Mouse (Mus musculus): ENCODE results near the gene Acsm5. TPM values are rescaled to one million over a fixed set of nuclear protein-coding genes. Genes with fewer than 3 reads are reported as not detected.

Gene Acsm5
- polyA plus RNA-seq, 1 experiment from 2014 or later = 0.19 TPM

DNA sequence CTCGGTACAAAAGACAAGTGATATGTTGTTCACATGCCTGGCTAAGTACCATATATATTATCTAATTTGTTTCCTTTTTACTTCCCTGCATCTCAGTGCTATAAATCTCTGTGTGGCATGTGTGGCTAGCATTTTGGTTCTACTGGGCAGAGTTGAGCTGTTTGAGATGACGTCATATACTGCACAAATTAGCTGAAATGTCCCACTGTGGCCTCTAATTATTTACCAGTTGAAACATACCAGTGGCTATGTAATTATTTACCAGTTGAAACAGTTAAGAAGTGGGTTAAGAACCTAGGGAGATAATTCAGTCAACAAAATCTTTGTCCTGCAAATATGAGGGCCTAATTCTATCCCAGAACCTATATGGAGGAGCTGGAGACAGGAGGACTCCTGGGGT is 8.3 kb downstream of the Acsm5 start:
- 39% methylated on average over 2 of the region's 2 CpGs for WGBS
- Histone ChIP-seq H3K4me3 (ENCODE audit: low read length) (no peak overlapping the region), H3K9me3 (ENCODE audit: control insufficient read depth, low read length) (no peaks in the 10 kb centered on the region), H3K4me1 (ENCODE audit: control insufficient read depth, insufficient read depth, low read length) (no peaks in the 10 kb centered on the region), H3K4me2 (replicated peaks; ENCODE audit: low read depth, low read length) (no peak overlapping the region), H3K9ac (ENCODE audit: low read depth, low read length) (no peak overlapping the region), H3K27me3 (ENCODE audit: control insufficient read depth, insufficient read depth, low read length) (no peaks in the 10 kb centered on the region), H3K36me3 (ENCODE audit: control insufficient read depth, insufficient read depth, low read length) (no peaks in the 10 kb centered on the region), H3K27ac (ENCODE audit: low read depth, low read length) (no peak overlapping the region)
- no peak for ATAC-seq (ENCODE audit: low FRiP score, low TSS enrichment)

GRCm38 (mm10) chr7:119528617-119529016 is 9.4 kb downstream of the Acsm5 start:
- no peak for ATAC-seq (ENCODE audit: low FRiP score, low TSS enrichment)
- no peak overlapping the region for H3K27ac ChIP-seq (ENCODE audit: low read depth, low read length)
- no peaks in the 10 kb centered on the region for H3K9me3 ChIP-seq (ENCODE audit: control insufficient read depth, low read length)
- H3K27me3 ChIP-seq (ENCODE audit: control insufficient read depth, insufficient read depth, low read length) = no peaks in the 10 kb centered on the region
- no peak overlapping the region for H3K9ac ChIP-seq (ENCODE audit: low read depth, low read length)
- no peak overlapping the region for H3K4me3 ChIP-seq (ENCODE audit: low read length)
- no peak overlapping the region for H3K4me2 ChIP-seq (replicated peaks; ENCODE audit: low read depth, low read length)
- H3K4me1 ChIP-seq (ENCODE audit: control insufficient read depth, insufficient read depth, low read length) = no peaks in the 10 kb centered on the region
- WGBS = 69% methylated on average over 7 of the region's 7 CpGs
- H3K36me3 ChIP-seq (ENCODE audit: control insufficient read depth, insufficient read depth, low read length) = no peaks in the 10 kb centered on the region

DNA sequence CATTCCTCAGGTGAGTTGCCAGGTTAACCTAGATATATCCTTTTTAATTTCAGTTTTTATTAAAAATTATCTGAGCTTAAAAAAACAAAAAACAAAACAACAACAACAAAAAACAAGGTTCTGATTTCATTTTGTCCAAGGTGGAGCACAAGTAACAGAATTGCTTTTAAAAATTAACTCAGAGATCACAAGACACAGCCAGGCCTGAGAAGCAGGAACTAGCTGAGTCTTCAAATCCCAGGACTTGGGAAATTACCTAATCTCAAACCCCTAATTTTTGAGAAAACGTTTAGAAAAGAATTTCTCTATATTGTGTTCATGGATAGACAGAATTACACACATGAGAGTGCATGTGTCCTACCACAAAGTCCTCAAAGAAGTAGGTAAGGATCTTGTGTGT is 13.7 kb downstream of the Acsm5 start:
- Histone ChIP-seq H3K36me3 (ENCODE audit: control insufficient read depth, insufficient read depth, low read length) (no peaks in the 10 kb centered on the region), H3K4me2 (replicated peaks; ENCODE audit: low read depth, low read length) (no peak overlapping the region), H3K9ac (ENCODE audit: low read depth, low read length) (no peak overlapping the region), H3K4me1 (ENCODE audit: control insufficient read depth, insufficient read depth, low read length) (no peaks in the 10 kb centered on the region), H3K9me3 (ENCODE audit: control insufficient read depth, low read length) (no peaks in the 10 kb centered on the region), H3K27me3 (ENCODE audit: control insufficient read depth, insufficient read depth, low read length) (no peaks in the 10 kb centered on the region), H3K4me3 (ENCODE audit: low read length) (no peak overlapping the region), H3K27ac (ENCODE audit: low read depth, low read length) (no peak overlapping the region)
- no peak for ATAC-seq (ENCODE audit: low FRiP score, low TSS enrichment)
- WGBS = 55% methylated on average over 1 of the region's 1 CpGs

DNA sequence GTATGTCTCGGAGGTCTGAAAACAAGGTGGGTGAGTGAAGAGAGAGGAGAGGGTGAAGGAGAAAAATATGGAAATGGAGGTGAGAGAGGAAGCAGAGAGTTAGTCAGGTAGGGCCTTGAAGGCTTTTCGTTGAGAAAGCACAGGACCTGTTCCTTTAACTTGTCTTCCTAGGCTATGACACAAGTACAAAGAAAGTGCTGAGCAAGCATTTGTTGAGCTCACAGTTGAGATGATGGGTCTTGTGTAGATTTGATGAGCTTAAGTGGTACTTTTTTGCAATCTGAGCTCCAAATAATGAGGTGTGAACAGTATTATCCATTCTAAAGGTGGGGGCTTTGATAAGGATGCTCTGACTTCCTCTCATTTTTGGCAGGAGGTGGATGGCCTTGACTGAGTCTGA is 15.1 kb downstream of the Acsm5 start:
- H3K9ac ChIP-seq (ENCODE audit: low read depth, low read length) = no peak overlapping the region
- ATAC-seq (ENCODE audit: low FRiP score, low TSS enrichment) = no peak
- no peak overlapping the region for H3K4me3 ChIP-seq (ENCODE audit: low read length)
- no peak overlapping the region for H3K27ac ChIP-seq (ENCODE audit: low read depth, low read length)
- H3K4me1 ChIP-seq (ENCODE audit: control insufficient read depth, insufficient read depth, low read length) = no peaks in the 10 kb centered on the region
- H3K4me2 ChIP-seq (replicated peaks; ENCODE audit: low read depth, low read length) = no peak overlapping the region
- no peaks in the 10 kb centered on the region for H3K27me3 ChIP-seq (ENCODE audit: control insufficient read depth, insufficient read depth, low read length)
- WGBS = 82% methylated on average over 2 of the region's 2 CpGs
- no peaks in the 10 kb centered on the region for H3K9me3 ChIP-seq (ENCODE audit: control insufficient read depth, low read length)
- no peaks in the 10 kb centered on the region for H3K36me3 ChIP-seq (ENCODE audit: control insufficient read depth, insufficient read depth, low read length)

DNA sequence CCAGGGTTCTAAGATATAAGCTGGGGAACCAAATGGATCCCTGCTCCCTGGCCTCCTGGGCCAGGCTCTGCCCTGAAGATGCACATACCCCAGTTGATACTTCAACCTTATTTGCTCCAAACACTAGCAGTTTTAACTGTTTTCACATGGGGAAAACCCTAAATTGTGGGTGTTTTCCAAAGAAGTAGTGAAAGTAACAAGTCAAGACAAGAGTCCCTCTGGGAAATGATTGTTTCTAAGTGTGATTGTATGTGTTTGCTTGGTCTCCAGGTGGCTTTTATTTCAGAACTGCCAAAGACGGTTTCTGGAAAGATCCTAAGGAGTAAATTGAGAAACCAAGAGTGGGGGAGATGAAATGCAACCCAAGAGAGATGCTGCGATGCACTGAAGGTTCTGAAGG is 23.2 kb downstream of the Acsm5 start:
- no peak for ATAC-seq (ENCODE audit: low FRiP score, low TSS enrichment)
- WGBS = 66% methylated on average over 2 of the region's 2 CpGs

DNA sequence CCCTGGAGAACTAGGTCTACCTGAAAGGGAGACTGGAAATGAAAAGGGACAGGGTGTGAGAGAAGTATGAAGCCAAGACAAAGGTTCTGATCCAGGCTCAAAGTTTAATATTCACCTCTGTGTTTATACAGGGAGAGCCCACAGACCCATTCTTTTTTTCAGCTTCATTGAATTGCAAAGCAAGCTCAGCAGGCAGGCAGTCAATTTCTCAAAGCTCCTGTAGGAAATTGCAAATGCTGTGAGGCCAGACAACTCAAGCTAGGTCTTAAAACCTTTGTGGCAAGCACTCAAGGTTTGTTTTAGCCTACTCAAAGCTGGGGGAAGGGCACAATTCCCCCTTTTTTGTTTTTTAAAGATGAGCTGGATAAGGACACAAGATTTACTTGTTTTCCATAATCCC is 26.3 kb downstream of the Acsm5 start:
- Histone ChIP-seq H3K36me3 (ENCODE audit: control insufficient read depth, insufficient read depth, low read length) (no peaks in the 10 kb centered on the region), H3K9ac (ENCODE audit: low read depth, low read length) (no peak overlapping the region), H3K4me2 (replicated peaks; ENCODE audit: low read depth, low read length) (no peak overlapping the region), H3K27ac (ENCODE audit: low read depth, low read length) (no peak overlapping the region), H3K27me3 (ENCODE audit: control insufficient read depth, insufficient read depth, low read length) (no peaks in the 10 kb centered on the region), H3K9me3 (ENCODE audit: control insufficient read depth, low read length) (no peaks in the 10 kb centered on the region), H3K4me1 (ENCODE audit: control insufficient read depth, insufficient read depth, low read length) (no peaks in the 10 kb centered on the region), H3K4me3 (ENCODE audit: low read length) (no peak overlapping the region)
- no peak for ATAC-seq (ENCODE audit: low FRiP score, low TSS enrichment)

More for the DNA sequence above, 23.2 kb downstream of the Acsm5 start:
- Histone ChIP-seq H3K9me3 (ENCODE audit: control insufficient read depth, low read length) (no peaks in the 10 kb centered on the region), H3K4me3 (ENCODE audit: low read length) (no peak overlapping the region), H3K27ac (ENCODE audit: low read depth, low read length) (no peak overlapping the region), H3K27me3 (ENCODE audit: control insufficient read depth, insufficient read depth, low read length) (no peaks in the 10 kb centered on the region), H3K36me3 (ENCODE audit: control insufficient read depth, insufficient read depth, low read length) (no peaks in the 10 kb centered on the region), H3K4me1 (ENCODE audit: control insufficient read depth, insufficient read depth, low read length) (no peaks in the 10 kb centered on the region), H3K4me2 (replicated peaks; ENCODE audit: low read depth, low read length) (no peak overlapping the region), H3K9ac (ENCODE audit: low read depth, low read length) (no peak overlapping the region)

DNA sequence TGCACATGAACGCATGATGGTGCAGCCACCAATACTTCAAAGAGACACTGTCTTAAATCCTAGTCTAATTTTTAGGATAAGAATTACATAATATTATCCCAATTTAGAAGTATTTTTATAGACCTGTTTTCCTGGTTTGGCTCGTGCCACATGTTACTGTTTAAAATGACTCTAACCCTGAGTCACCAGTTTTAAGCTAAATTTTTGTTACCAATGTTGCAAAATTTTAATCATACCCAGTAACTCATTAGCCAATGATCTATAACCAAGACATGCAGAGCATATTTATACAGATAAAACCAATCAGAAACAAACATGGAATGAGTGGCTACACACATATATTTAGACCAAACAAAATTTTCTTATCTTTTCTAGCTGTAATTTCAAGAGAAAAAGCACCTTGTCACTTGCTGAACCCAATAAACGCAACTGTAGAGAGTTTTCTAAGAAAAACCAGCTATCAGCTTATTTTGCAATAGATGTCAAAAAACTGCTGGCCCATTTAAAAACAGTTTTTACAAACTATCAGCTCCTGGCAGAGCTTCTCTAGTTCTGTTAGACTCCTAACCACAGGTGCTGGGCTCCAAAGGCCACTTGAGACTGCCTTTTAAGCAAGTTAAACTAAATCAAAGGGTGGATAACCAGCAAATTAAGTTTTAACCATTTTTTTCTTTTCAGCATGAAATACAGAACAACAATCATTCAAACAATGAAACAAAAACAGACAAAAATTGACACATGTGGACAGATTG is 31.4 kb downstream of the Acsm5 start:
- 82% methylated on average over 3 of the region's 3 CpGs for WGBS
- Histone ChIP-seq H3K27me3 (ENCODE audit: control insufficient read depth, insufficient read depth, low read length) (no peaks in the 10 kb centered on the region), H3K27ac (ENCODE audit: low read depth, low read length) (no peak overlapping the region), H3K9me3 (ENCODE audit: control insufficient read depth, low read length) (no peaks in the 10 kb centered on the region), H3K4me2 (replicated peaks; ENCODE audit: low read depth, low read length) (no peak overlapping the region), H3K9ac (ENCODE audit: low read depth, low read length) (no peak overlapping the region), H3K4me1 (ENCODE audit: control insufficient read depth, insufficient read depth, low read length) (no peaks in the 10 kb centered on the region), H3K36me3 (ENCODE audit: control insufficient read depth, insufficient read depth, low read length) (no peaks in the 10 kb centered on the region), H3K4me3 (ENCODE audit: low read length) (no peak overlapping the region)
- ATAC-seq (ENCODE audit: low FRiP score, low TSS enrichment) = no peak

GRCm38 (mm10) chr7:119554040-119554439 is 34.8 kb downstream of the Acsm5 start, which contains the start of gene Acsm2:
TSS of gene Acsm2 (plus strand) at chr7:119554340.
- no peaks in the 10 kb centered on the region for H3K27me3 ChIP-seq (ENCODE audit: control insufficient read depth, insufficient read depth, low read length)
- no peak within 1 kb of the TSS for H3K4me3 ChIP-seq (ENCODE audit: low read length)
- no peaks in the 10 kb centered on the region for H3K4me1 ChIP-seq (ENCODE audit: control insufficient read depth, insufficient read depth, low read length)
- H3K9ac ChIP-seq (ENCODE audit: low read depth, low read length) = no peak within 1 kb of the TSS
- no peaks in the 10 kb centered on the region for H3K9me3 ChIP-seq (ENCODE audit: control insufficient read depth, low read length)
- no peak within 1 kb of the TSS for H3K27ac ChIP-seq (ENCODE audit: low read depth, low read length)
- WGBS = 89% methylated on average over 1 of the region's 1 CpGs
- H3K4me2 ChIP-seq (replicated peaks; ENCODE audit: low read depth, low read length) = no peak within 1 kb of the TSS
- H3K36me3 ChIP-seq (ENCODE audit: control insufficient read depth, insufficient read depth, low read length) = no peaks in the 10 kb centered on the region
- no peak for ATAC-seq (ENCODE audit: low FRiP score, low TSS enrichment)

- no peaks in the 10 kb centered on the region for H3K9me3 ChIP-seq (ENCODE audit: control insufficient read depth, low read length)
- H3K27me3 ChIP-seq (ENCODE audit: control insufficient read depth, insufficient read depth, low read length) = no peaks in the 10 kb centered on the region
- no peak overlapping the region for H3K4me3 ChIP-seq (ENCODE audit: low read length)
- H3K36me3 ChIP-seq (ENCODE audit: control insufficient read depth, insufficient read depth, low read length) = no peaks in the 10 kb centered on the region
- H3K9ac ChIP-seq (ENCODE audit: low read depth, low read length) = no peak overlapping the region
- no peaks in the 10 kb centered on the region for H3K4me1 ChIP-seq (ENCODE audit: control insufficient read depth, insufficient read depth, low read length)
- no peak for ATAC-seq (ENCODE audit: low FRiP score, low TSS enrichment)
- 74% methylated on average over 3 of the region's 3 CpGs for WGBS
- H3K27ac ChIP-seq (ENCODE audit: low read depth, low read length) = no peak overlapping the region
- H3K4me2 ChIP-seq (replicated peaks; ENCODE audit: low read depth, low read length) = no peak overlapping the region
Observed at GRCm38 (mm10) chr7:119559789-119560451, 40.7 kb downstream of the Acsm5 start.
